Mouse (Mus musculus): ENCODE measurements around the gene Gulp1.

DNA sequence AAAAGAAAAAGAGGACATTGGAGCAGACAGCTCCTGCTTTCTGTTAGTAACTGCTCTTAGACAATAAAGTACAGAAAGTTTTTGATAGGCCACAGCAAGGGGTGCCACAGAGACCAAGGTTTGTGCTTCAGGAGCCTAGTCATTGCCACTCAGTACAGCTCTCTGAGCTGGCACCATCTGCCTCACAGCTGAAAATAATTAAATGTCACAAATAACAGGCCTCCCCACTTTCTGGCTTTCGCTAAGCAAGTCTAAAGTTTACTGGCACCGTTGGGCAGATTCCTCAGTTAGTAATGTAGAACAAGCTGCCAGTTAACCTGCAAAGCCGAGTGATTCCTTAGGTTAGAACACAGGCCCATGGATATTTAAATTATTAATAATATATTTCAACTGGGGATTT lies 127.7 kb downstream of the Gulp1 start:
- TF ChIP-seq CTCF (conservative IDR thresholded peaks at IDR 0.05; ENCODE audit: low read length), result no peak
- TF ChIP-seq NANOG (IDR thresholded peaks at IDR 0.05; ENCODE audit: borderline replicate concordance, low read length), result no peak

Measured in E14TG2a.4 (cell line).